ENCODE assay signal across 8 mouse cellular contexts in the genomic region with DNA sequence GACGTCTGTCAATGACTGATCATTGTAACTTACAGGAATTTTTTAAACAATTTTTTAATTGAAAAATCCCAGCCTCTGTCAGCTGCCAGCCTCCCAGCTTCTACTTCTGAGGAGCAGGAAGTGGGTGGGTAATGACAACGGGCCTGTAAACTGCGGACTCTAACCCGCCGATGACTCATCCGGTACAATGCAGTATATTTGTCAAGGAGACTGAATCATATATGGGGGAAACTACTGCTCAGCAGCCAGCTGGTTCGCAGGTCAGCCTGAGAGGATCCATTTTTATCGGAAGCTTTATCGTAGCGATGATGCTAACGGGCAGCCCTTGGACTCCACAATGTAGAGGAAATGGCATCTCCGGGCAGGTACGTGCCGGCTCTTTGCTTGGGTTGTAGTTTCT. TPM values are rescaled to one million over a fixed set of nuclear protein-coding genes. Genes with fewer than 3 reads are reported as not detected.
DNase-seq lines count a peak whose midpoint lies in the region; ATAC-seq and TF ChIP-seq lines count a peak whose summit lies in the region.

No protein-coding gene starts in this region.

- ATAC-seq in hindbrain, postnatal 0 days, result no peak
- no peak for ATAC-seq in hindbrain, embryonic 12.5 days (ENCODE audit: low FRiP score)
- ATAC-seq in cerebellum, adult (ENCODE audit: insufficient number of reproducible peaks, low FRiP score, low TSS enrichment), result no peak

- H3K4me2 ChIP-seq in hindbrain, postnatal 0 days (ENCODE audit: low read depth, low read length), result peak overlapping the region; percentile 5; the same call in 1 of the 2 replicates
- no peak overlapping the region for H3K4me2 ChIP-seq in hindbrain, embryonic 12.5 days (replicated peaks)

- no peak overlapping the region for H3K9ac ChIP-seq in hindbrain, postnatal 0 days (replicated peaks; ENCODE audit: low read length)
- H3K9ac ChIP-seq in hindbrain, embryonic 12.5 days, result no peak overlapping the region

- H3K36me3 ChIP-seq in hindbrain, postnatal 0 days (ENCODE audit: insufficient read depth, low read length), result no peaks in the 10 kb centered on the region
- no peaks in the 10 kb centered on the region for H3K36me3 ChIP-seq in hindbrain, embryonic 12.5 days

- H3K4me3 ChIP-seq in hindbrain, postnatal 0 days (ENCODE audit: low read length), result no peak overlapping the region
- no peak overlapping the region for H3K4me3 ChIP-seq in hindbrain, embryonic 12.5 days

- WGBS in hindbrain, postnatal 0 days, result 71% methylated on average over 14 of the region's 14 CpGs
- WGBS in hindbrain, embryonic 12.5 days, result 86% methylated on average over 14 of the region's 14 CpGs

- H3K9me3 ChIP-seq in hindbrain, postnatal 0 days (ENCODE audit: low read length), result no peaks in the 10 kb centered on the region
- no peaks in the 10 kb centered on the region for H3K9me3 ChIP-seq in hindbrain, embryonic 12.5 days (replicated peaks)

- H3K27me3 ChIP-seq in hindbrain, postnatal 0 days (ENCODE audit: insufficient read depth, low read length), result no peaks in the 10 kb centered on the region
- H3K27me3 ChIP-seq in hindbrain, embryonic 12.5 days, result no peaks in the 10 kb centered on the region

- no peak overlapping the region for H3K27ac ChIP-seq in hindbrain, postnatal 0 days
- H3K27ac ChIP-seq in hindbrain, embryonic 12.5 days, result no peak overlapping the region

- H3K4me1 ChIP-seq in hindbrain, postnatal 0 days (ENCODE audit: insufficient read depth, low read length), result peaks cover 11% of the 10 kb centered on the region; the same call in 1 of the 2 replicates
- peaks cover 11% of the 10 kb centered on the region for H3K4me1 ChIP-seq in hindbrain, embryonic 12.5 days

- no peak for TF ChIP-seq CTCF in hindbrain, postnatal 0 days (IDR thresholded peaks at IDR 0.05; ENCODE audit: low read depth)

- no peak for DNase-seq in hindbrain, postnatal 0 days (ENCODE audit: low spot score)
- peak; percentile 73 for DNase-seq in CD4-positive, CD25-positive, alpha-beta regulatory T cell, adult 2 months (ENCODE audit: low read depth, low spot score)
- peak; percentile 61 for DNase-seq in c-Kit-positive CD71-negative TER-119-negative erythroid progenitor cells, embryonic 14.5 days (ENCODE audit: low read depth)
- peak; percentile 42 to 73 for DNase-seq in left cerebral cortex, adult 9 months (ENCODE audit: low spot score in 2 of 2)
- peak; percentile 12 for DNase-seq in neural tube, embryonic 10.5 days (ENCODE audit: extremely low spot score, low spot score)
- no peak for DNase-seq in urinary bladder, postnatal 10 days (ENCODE audit: low spot score)

RNA-seq across cellular contexts. Expression of a gene that starts 55.2 kb away (rescaled TPM):
- total RNA-seq in hindbrain, postnatal 0 days (2014; rRNA removed), result 15.6 and 16.9 TPM in 2 replicates
- polyA plus RNA-seq in hindbrain, postnatal 0 days (2015; fragmentation: Nextera tagmentation; extraction: Ambion mirVana), result 8.4 and 8.7 TPM in 2 replicates
- 6.8 and 7.8 TPM in 2 replicates for polyA plus RNA-seq in hindbrain, embryonic 12.5 days (2016; fragmentation: Nextera tagmentation; extraction: Ambion mirVana)

Comparison
In these comparisons a context has a peak if more than half of its experiments do, and no peak if none do; other contexts are left out.
1. DNase-seq: peak in CD4-positive, CD25-positive, alpha-beta regulatory T cell, adult 2 months (single experiment), c-Kit-positive CD71-negative TER-119-negative erythroid progenitor cells, embryonic 14.5 days (single experiment), left cerebral cortex, adult 9 months (2 of 2) and neural tube, embryonic 10.5 days (single experiment); none in hindbrain, postnatal 0 days (single experiment) and urinary bladder, postnatal 10 days (single experiment).